Mouse (Mus musculus) limb, embryonic 14.5 days (tissue): ENCODE data around the gene Fam129b. TPM values are rescaled to one million over a fixed set of nuclear protein-coding genes. Genes with fewer than 3 reads are reported as not detected.

ENCODE experiments used
- ATAC-seq: fragments of 200-750 bp; cut with Nextera tagmentation; 2 replicates; pipeline ENCODE4 v1.8.0; 2017; ENCODE audit warnings: low read depth, moderate number of reproducible peaks, moderate TSS enrichment; ENCODE audit not compliant: low FRiP score
- DNase-seq: peaks from one replicate; pipeline ENCODE4 v3.0.0-alpha.2; 2015; ENCODE audit warnings: low spot score
- H3K27ac ChIP-seq: fragments of 300-500 bp; sonication (generic); replicated peaks from 2 replicates; pipeline ENCODE4 v1.5.1; 2014; ENCODE audit warnings: low read depth, mild to moderate bottlenecking, low read length, moderate library complexity, mixed read lengths
- H3K27me3 ChIP-seq: fragments of 300-500 bp; sonication (generic); 2 replicates; pipeline ENCODE4 v1.6.1; 2014; ENCODE audit warnings: low read length, mixed read lengths; ENCODE audit not compliant: control insufficient read depth, insufficient read depth
- H3K36me3 ChIP-seq: fragments of 300-500 bp; sonication (generic); 2 replicates; pipeline ENCODE4 v1.6.1; 2014; ENCODE audit warnings: mild to moderate bottlenecking, low read length, moderate library complexity, mixed read lengths; ENCODE audit not compliant: control insufficient read depth, insufficient read depth
- H3K4me1 ChIP-seq: fragments of 300-500 bp; sonication (generic); 2 replicates; pipeline ENCODE4 v1.6.1; 2014; ENCODE audit warnings: antibody characterized with exemption, low read length, mixed read lengths; ENCODE audit not compliant: control insufficient read depth, insufficient read depth
- H3K4me2 ChIP-seq: fragments of 300-500 bp; sonication (generic); replicated peaks from 2 replicates; pipeline ENCODE4 v1.6.1; 2014; ENCODE audit warnings: low read depth, mild to moderate bottlenecking, low read length, moderate library complexity; ENCODE audit not compliant: severe bottlenecking
- H3K4me3 ChIP-seq: fragments of 300-500 bp; sonication (generic); replicated peaks from 2 replicates; pipeline ENCODE4 v1.5.1; 2014; ENCODE audit warnings: low read length
- H3K9ac ChIP-seq: fragments of 300-500 bp; sonication (generic); 2 replicates; pipeline ENCODE4 v1.6.1; 2014; ENCODE audit warnings: mild to moderate bottlenecking, low read depth, low read length, moderate library complexity; ENCODE audit not compliant: severe bottlenecking
- H3K9me3 ChIP-seq: fragments of 300-500 bp; sonication (generic); 2 replicates; pipeline ENCODE4 v1.6.1; 2016; ENCODE audit warnings: low read length; ENCODE audit not compliant: control insufficient read depth
- POLR2A ChIP-seq: fragments of 200-500 bp; IDR thresholded peaks from 2 replicates; pipeline ENCODE4 v1.8.0; 2012; ENCODE audit warnings: inconsistent platforms, mild to moderate bottlenecking, moderate library complexity, borderline replicate concordance; ENCODE audit not compliant: insufficient read depth, insufficient read length; ENCODE audit errors: extremely low read depth
- WGBS: fragments of 180-500 bp; shearing (Covaris S2); extraction: QIAGEN DNeasy Blood & Tissue Kit; methylation state at CpG from one replicate; pipeline ENCODE4 v1.1.7; 2014; 5-methylcytosine and 5-hydroxymethylcytosine counted together
- polyA plus RNA-seq, 2 experiments: library from polyadenylated mRNA; depleted of rRNA in 1 of 2; stranded (reverse) in 1 of 2; unstranded in 1 of 2; fragments of >200 nt; fragmentation: Nextera tagmentation in 1 of 2; extraction: Ambion mirVana in 1 of 2; gene quantifications; 2 replicates each; pipeline versions ENCODE4 v1.2.1 to v1.2.3; 2012 to 2014

Gene Fam129b
- polyA plus RNA-seq, 2 experiments: 46.2 to 73.5 TPM

DNA sequence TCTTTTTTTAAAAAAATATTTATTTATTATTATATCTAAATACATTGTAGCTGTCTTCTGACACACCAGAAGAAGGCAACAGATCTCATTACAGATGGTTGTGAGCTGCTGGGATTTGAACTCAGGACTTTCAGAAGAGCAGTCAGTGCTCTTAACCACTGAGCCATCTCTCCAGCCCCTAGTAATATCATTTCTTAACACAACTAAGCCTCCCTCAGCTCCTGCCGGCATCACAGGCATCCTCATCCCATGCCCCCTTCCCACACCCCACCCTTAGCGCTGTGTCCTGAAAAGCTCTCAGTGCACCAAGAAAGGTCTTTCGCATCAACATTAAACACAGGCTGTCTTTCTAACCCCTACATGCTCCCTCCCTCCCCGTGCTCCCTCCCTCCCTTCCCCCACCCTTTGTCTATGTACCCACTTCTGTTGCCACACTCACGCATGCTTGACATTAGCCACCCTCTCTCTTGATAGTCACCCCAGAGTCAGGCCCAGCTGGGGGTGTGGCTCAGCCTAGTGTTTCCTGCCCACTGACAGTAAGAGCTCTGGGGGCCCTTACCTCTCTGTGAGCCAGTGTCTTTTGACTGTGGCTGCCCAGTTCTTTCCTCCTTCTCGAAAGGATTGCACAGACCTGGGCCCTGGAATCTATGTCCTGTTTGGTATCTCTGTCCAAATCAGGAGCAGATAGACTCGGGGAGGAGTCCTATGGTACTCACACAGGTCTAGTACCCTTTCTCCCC is 20.7 kb upstream of the Fam129b start:
- Histone ChIP-seq H3K4me3 (no peak overlapping the region), H3K27me3 (0 out of 2 replicates have a peak, but pooled peaks cover 4% of the 10 kb centered on the region), H3K9me3 (no peaks in the 10 kb centered on the region), H3K27ac (no peak overlapping the region), H3K4me1 (no peaks in the 10 kb centered on the region), H3K9ac (no peak overlapping the region), H3K4me2 (no peak overlapping the region), H3K36me3 (no peaks in the 10 kb centered on the region)
- ATAC-seq: no peak
- WGBS: 67% methylated on average over 7 of the region's 7 CpGs
- no peak for DNase-seq
- no peak for TF ChIP-seq POLR2A

DNA sequence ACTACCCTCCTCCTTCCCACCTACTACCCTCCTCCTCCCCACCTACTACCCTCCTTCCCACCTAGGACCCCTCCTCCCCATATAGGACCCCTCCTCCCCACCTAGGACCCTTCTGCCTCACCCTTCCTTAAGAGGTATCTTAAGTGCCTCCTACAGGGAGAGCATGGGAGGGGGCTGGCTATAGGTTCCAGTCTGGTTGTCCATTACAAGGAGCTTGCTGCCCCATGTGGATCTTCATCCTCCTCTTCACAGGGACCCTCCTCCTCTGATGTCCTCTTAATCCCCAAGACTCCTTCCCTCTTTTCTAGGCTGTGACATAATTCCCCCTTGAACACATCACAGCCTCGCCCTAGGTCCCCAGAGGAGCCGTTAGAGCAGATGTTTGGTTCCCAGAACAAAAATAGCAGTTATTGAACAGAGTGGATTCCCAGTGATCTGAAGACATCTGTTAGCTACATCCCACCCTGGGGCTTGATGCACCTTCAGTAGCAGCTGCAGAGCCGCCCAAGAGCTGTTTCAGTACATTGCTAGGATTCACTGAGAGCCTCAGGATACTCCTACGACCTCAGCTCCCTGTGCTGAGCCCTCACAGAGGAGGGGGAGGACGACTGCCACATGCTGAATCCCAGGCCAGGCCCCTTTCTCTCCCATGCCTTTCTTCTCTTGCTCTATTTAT is 20.0 kb upstream of the Fam129b start:
- H3K36me3 ChIP-seq: no peaks in the 10 kb centered on the region
- DNase-seq: no peak
- no peaks in the 10 kb centered on the region for H3K4me1 ChIP-seq
- H3K27ac ChIP-seq: no peak overlapping the region
- H3K27me3 ChIP-seq: 0 out of 2 replicates have a peak, but pooled peaks cover 4% of the 10 kb centered on the region
- no peak overlapping the region for H3K9ac ChIP-seq
- H3K4me3 ChIP-seq: no peak overlapping the region
- no peak overlapping the region for H3K4me2 ChIP-seq
- 46% methylated on average over 5 of the region's 5 CpGs for WGBS
- no peaks in the 10 kb centered on the region for H3K9me3 ChIP-seq
- no peak for TF ChIP-seq POLR2A
- no peak for ATAC-seq

DNA sequence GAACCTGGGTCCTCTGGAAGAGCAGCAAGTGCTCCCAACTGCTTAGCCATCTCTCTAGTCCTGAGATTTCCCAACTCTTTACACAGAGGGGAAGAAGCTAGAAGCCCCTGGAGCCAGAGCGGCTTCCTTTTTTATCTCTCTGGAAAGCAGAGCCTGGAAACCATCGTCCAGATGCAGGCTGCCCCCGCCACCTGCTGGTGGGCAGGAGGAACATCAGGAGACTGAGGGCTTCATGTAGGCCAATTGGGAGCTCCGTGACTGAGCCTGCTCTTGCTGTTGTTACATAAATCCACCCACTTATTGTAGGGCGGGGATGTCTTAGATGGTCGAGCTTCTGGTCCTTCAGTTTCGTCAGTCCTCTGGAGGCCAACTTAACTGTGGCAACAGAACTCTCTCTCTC is 18.3 kb upstream of the Fam129b start:
- Histone ChIP-seq H3K4me2 (no peak overlapping the region), H3K9ac (no peak overlapping the region), H3K27me3 (no peaks in the 10 kb centered on the region), H3K4me3 (no peak overlapping the region), H3K36me3 (no peaks in the 10 kb centered on the region), H3K27ac (no peak overlapping the region), H3K9me3 (no peaks in the 10 kb centered on the region), H3K4me1 (no peaks in the 10 kb centered on the region)
- ATAC-seq (peak; percentile 74; the same call in 1 of the 2 replicates), DNase-seq (peak; percentile 87)
- no peak for TF ChIP-seq POLR2A
- 0% methylated on average over 7 of the region's 7 CpGs for WGBS

DNA sequence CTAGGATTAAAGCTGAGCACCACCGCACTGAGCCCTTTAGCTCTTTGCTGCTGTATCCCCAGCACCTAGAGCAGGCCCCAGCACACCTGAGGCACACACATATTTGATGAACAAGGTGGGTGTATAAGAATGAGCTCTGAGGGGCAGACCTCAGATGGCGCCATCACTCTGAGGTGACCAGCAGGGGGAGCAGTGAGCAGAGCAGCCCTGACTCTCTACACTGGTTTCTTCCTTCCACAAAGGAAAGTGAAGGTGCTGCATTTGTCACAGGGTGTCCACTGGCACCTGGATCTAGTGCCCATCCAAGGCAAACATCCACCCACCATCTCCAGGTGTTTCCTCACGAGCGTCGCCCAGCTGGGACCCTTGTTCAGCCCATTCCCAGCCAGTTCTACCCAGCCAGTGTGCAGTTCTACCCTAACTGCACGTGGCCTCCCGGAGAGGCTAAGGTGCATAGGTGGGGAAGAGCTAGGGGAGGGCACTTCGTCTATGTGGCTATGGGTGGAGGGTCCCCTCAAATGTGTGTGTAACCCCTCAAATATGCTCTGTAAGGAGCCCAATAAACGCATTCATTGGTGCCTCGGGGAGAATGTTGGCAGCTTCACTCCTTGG is 16.8 kb upstream of the Fam129b start:
- no peaks in the 10 kb centered on the region for H3K27me3 ChIP-seq
- DNase-seq: peak; percentile 68
- no peak overlapping the region for H3K9ac ChIP-seq
- no peak overlapping the region for H3K4me3 ChIP-seq
- 40% methylated on average over 10 of the region's 10 CpGs for WGBS
- H3K4me2 ChIP-seq: no peak overlapping the region
- H3K4me1 ChIP-seq: no peaks in the 10 kb centered on the region
- no peak for TF ChIP-seq POLR2A
- no peak overlapping the region for H3K27ac ChIP-seq
- H3K9me3 ChIP-seq: no peaks in the 10 kb centered on the region
- no peaks in the 10 kb centered on the region for H3K36me3 ChIP-seq
- ATAC-seq: peak; percentile 32; the same call in 1 of the 2 replicates

DNA sequence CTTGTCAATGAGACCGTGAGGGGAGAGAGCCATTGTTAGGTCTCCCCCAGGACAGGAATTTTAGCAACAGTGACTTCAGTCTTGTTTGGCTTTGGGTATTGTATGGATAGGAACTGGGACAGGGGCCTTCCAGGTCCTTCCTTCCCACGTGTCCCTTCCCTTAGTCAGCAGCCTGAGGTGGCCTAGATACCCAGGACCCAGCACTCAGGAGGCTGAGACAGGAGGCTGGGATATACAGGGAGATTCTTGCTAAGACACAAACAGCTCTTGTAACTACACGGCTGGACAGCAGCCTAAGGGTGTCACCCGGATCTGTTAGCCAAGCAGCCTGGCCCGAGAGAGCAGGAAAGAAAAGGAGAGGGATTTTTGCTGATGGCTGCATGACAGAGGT is 16.3 kb upstream of the Fam129b start:
- Histone ChIP-seq H3K4me3 (no peak overlapping the region), H3K4me2 (no peak overlapping the region), H3K27ac (no peak overlapping the region), H3K36me3 (no peaks in the 10 kb centered on the region), H3K9ac (no peak overlapping the region), H3K9me3 (no peaks in the 10 kb centered on the region), H3K4me1 (no peaks in the 10 kb centered on the region), H3K27me3 (no peaks in the 10 kb centered on the region)
- DNase-seq (no peak), ATAC-seq (no peak)
- 71% methylated on average over 5 of the region's 5 CpGs for WGBS
- TF ChIP-seq POLR2A: no peak
